In the genomic region with DNA sequence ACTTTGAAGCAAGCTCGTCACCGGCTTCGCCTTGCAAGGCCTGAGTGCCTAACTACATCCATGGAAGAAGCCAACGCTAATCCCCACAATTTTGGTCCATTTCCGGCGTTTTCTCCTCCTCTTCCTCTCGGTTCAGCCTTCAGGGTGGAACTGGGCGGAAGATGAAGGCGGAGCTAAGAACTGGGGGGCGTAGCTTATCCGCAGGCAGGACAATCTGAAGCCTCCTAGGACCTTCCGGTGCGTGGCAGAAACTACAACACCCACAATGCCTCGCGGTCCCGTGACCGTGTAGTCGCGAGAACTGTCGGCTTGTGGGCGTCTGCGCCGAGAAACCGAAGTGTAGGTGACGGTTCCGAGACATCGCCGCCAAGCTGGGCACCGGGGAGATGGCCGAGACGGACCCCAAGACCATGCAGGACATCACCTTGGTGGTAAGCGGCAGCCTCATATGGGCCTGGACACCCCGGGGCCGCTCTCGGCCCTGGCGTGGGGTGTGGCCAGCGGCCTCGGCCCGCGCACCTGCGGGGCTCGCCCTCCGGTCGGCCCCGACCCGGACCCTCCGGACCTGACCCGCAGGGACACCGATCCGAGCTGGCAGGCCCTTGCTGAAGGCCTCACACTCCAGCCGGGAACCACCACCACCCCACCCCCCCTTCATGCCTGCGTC, we compare ENCODE assay signal across 8 mouse cellular contexts. TPM values are rescaled to one million over a fixed set of nuclear protein-coding genes. Genes with fewer than 3 reads are reported as not detected.
DNase-seq lines count a peak whose midpoint lies in the region; ATAC-seq lines count a peak whose summit lies in the region.

A gene (plus strand): TSS at position 299 of the 667 bp plus-strand sequence.

- H3K9me3 ChIP-seq in heart, embryonic 14.5 days (ENCODE audit: control insufficient read depth, low read length) = peaks cover 4% of the 10 kb centered on the region; the same call in 1 of the 2 replicates
- peaks cover 5% of the 10 kb centered on the region; the same call in 1 of the 2 replicates for H3K9me3 ChIP-seq in liver, embryonic 13.5 days (replicated peaks)
- H3K9me3 ChIP-seq in stomach, embryonic 16.5 days (replicated peaks; ENCODE audit: control insufficient read depth, low read length) = 0 out of 2 replicates have a peak, but pooled peaks cover 3% of the 10 kb centered on the region

- peak within 1 kb of the TSS; percentile 81 for H3K4me2 ChIP-seq in heart, embryonic 14.5 days (ENCODE audit: low read length)
- H3K4me2 ChIP-seq in liver, embryonic 13.5 days = peak within 1 kb of the TSS; percentile 86
- H3K4me2 ChIP-seq in stomach, embryonic 16.5 days (ENCODE audit: low read depth, low read length) = peak within 1 kb of the TSS; percentile 65

- peaks cover 0 to 7% of the 10 kb centered on the region in 2 experiments; a peak in 3 of 4 replicates for H3K4me1 ChIP-seq in heart, embryonic 14.5 days (ENCODE audit: control insufficient read depth in 2 of 2, insufficient read depth in 2 of 2, low read length in 2 of 2)
- peaks cover 12% of the 10 kb centered on the region for H3K4me1 ChIP-seq in liver, embryonic 13.5 days (replicated peaks)
- peaks cover 4% of the 10 kb centered on the region; the same call in 1 of the 2 replicates for H3K4me1 ChIP-seq in stomach, embryonic 16.5 days (ENCODE audit: control insufficient read depth, insufficient read depth, low read length)

- H3K36me3 ChIP-seq in heart, embryonic 14.5 days (ENCODE audit: control insufficient read depth, insufficient read depth, low read length) = peaks cover 32% of the 10 kb centered on the region
- peaks cover 31% of the 10 kb centered on the region for H3K36me3 ChIP-seq in liver, embryonic 13.5 days
- peaks cover 28% of the 10 kb centered on the region for H3K36me3 ChIP-seq in stomach, embryonic 16.5 days (ENCODE audit: control insufficient read depth, insufficient read depth, low read length)

- ATAC-seq in CD4-positive, CD25-positive, alpha-beta regulatory T cell, adult 4 months = peak; percentile 97
- peak; percentile 96 for ATAC-seq in heart, embryonic 14.5 days (ENCODE audit: insufficient number of reproducible peaks, insufficient read depth, low FRiP score, low read depth)
- ATAC-seq in liver, embryonic 13.5 days (ENCODE audit: low read depth) = peak; percentile 96
- ATAC-seq in stomach, embryonic 16.5 days (ENCODE audit: insufficient read depth, low FRiP score) = peak; percentile 98

- peak within 1 kb of the TSS; percentile 96 to 99 for H3K4me3 ChIP-seq in heart, embryonic 14.5 days (ENCODE audit: control insufficient read depth in 1 of 2, insufficient read depth in 1 of 2, low read depth in 1 of 2, low read length in 2 of 2)
- H3K4me3 ChIP-seq in liver, embryonic 13.5 days (replicated peaks) = peak within 1 kb of the TSS; percentile 93
- peak within 1 kb of the TSS; percentile 100 for H3K4me3 ChIP-seq in stomach, embryonic 16.5 days (replicated peaks; ENCODE audit: low read length)

- peak; percentile 85 for DNase-seq in c-Kit-negative CD71-positive TER-119-positive erythroid progenitor cells, embryonic 14.5 days (ENCODE audit: low read depth, low spot score)
- peak; percentile 99 for DNase-seq in fibroblast of lung, adult 2 months (ENCODE audit: low read depth)
- DNase-seq in kidney, postnatal 14 days = peak; percentile 98
- peak; percentile 93 for DNase-seq in liver, embryonic 13.5 days
- peak; percentile 96 for DNase-seq in neural tube, embryonic 10.5 days (ENCODE audit: extremely low spot score, low spot score)

- H3K27me3 ChIP-seq in heart, embryonic 14.5 days (ENCODE audit: control insufficient read depth, insufficient read depth, low read length) = peaks cover 4% of the 10 kb centered on the region; the same call in 1 of the 2 replicates
- H3K27me3 ChIP-seq in liver, embryonic 13.5 days = no peaks in the 10 kb centered on the region
- peaks cover 6% of the 10 kb centered on the region; the same call in 1 of the 2 replicates for H3K27me3 ChIP-seq in stomach, embryonic 16.5 days (ENCODE audit: control insufficient read depth, insufficient read depth, low read length)

- peak within 1 kb of the TSS; percentile 98 for H3K9ac ChIP-seq in heart, embryonic 14.5 days (ENCODE audit: low read length)
- peak within 1 kb of the TSS; percentile 93 for H3K9ac ChIP-seq in liver, embryonic 13.5 days
- peak within 1 kb of the TSS; percentile 97 for H3K9ac ChIP-seq in stomach, embryonic 16.5 days (ENCODE audit: low read length)

- peak within 1 kb of the TSS; percentile 42 to 66 for H3K27ac ChIP-seq in heart, embryonic 14.5 days (replicated peaks in 1 of 2; ENCODE audit: control insufficient read depth in 1 of 2, insufficient read depth in 1 of 2, low read depth in 2 of 2, low read length in 2 of 2)
- H3K27ac ChIP-seq in liver, embryonic 13.5 days = peak within 1 kb of the TSS; percentile 56
- peak within 1 kb of the TSS; percentile 10; the same call in 1 of the 2 replicates for H3K27ac ChIP-seq in stomach, embryonic 16.5 days (ENCODE audit: low read length)

- WGBS in heart, embryonic 14.5 days = 3% methylated on average over 52 of the region's 52 CpGs
- WGBS in liver, embryonic 13.5 days (ENCODE audit: insufficient replicate concordance) = 3% methylated on average over 49 of the region's 52 CpGs
- WGBS in stomach, embryonic 16.5 days = 2% methylated on average over 52 of the region's 52 CpGs

RNA-seq across cellular contexts. Expression of the gene that starts here (rescaled TPM):
- polyA plus RNA-seq in CD4-positive, CD25-positive, alpha-beta regulatory T cell, adult 4 months (2017; shearing (Covaris generic)) = 100 to 1,000 TPM; 174 to 236 TPM
- polyA plus RNA-seq in heart, embryonic 14.5 days (2014; fragmentation: Nextera tagmentation; extraction: Ambion mirVana) = 336 and 345 TPM in 2 replicates
- polyA plus RNA-seq in liver, embryonic 13.5 days (2015; fragmentation: Nextera tagmentation; extraction: Ambion mirVana) = 86.8 and 94.9 TPM in 2 replicates
- polyA plus RNA-seq in stomach, embryonic 16.5 days (2015; fragmentation: Nextera tagmentation; extraction: Ambion mirVana) = 292 and 307 TPM in 2 replicates

Comparison
In these comparisons a context has a peak if more than half of its experiments do, and no peak if none do; other contexts are left out.
1. Peak in every context shown above with its lines: DNase-seq, ATAC-seq, H3K4me3 ChIP-seq and H3K27ac ChIP-seq.